Mouse (Mus musculus) CH12.LX (cell line): ENCODE measurements around the gene Mdm1. TPM values are rescaled to one million over a fixed set of nuclear protein-coding genes. Genes with fewer than 3 reads are reported as not detected.

ENCODE experiments used
- DNase-seq: peaks from one replicate; pipeline ENCODE4 v3.0.0-alpha.2; 2013; ENCODE audit errors: extremely low read depth
- H3K27ac ChIP-seq: 2 replicates; pipeline ENCODE4 v1.5.1; 2012; ENCODE audit warnings: low read depth, mild to moderate bottlenecking, control low read depth, moderate library complexity; ENCODE audit not compliant: insufficient read depth
- H3K27me3 ChIP-seq: replicated peaks from 2 replicates; pipeline ENCODE3; 2012; ENCODE audit warnings: inconsistent platforms
- H3K36me3 ChIP-seq, 2 experiments: replicated peaks in 1 of 2; 2 replicates each; pipeline versions ENCODE3 to v1.6.1; 2012; ENCODE audit warnings: inconsistent platforms in 1 of 2, low read length in 1 of 2, mild to moderate bottlenecking in 1 of 2, mixed read lengths in 1 of 2, moderate library complexity in 1 of 2; ENCODE audit not compliant: control insufficient read depth in 1 of 2, insufficient read depth in 1 of 2
- H3K4me1 ChIP-seq, 2 experiments: 2 replicates each; pipeline ENCODE4 v1.6.1; 2012; ENCODE audit warnings: inconsistent platforms in 1 of 2, moderate library complexity in 1 of 2; ENCODE audit not compliant: insufficient read depth in 2 of 2, control insufficient read depth in 1 of 2
- H3K4me2 ChIP-seq: 2 replicates; pipeline ENCODE4 v1.6.1; 2012; ENCODE audit warnings: low read depth, mild to moderate bottlenecking, control low read depth; ENCODE audit not compliant: poor library complexity, insufficient read depth, severe bottlenecking
- H3K4me3 ChIP-seq, 3 experiments: fragments of 150-350 bp in 1 of 3; sonication (generic) in 1 of 3; replicated peaks in 1 of 3; 2 replicates each; pipeline versions ENCODE3 to v1.5.1; 2011 to 2012; ENCODE audit warnings: low read depth in 2 of 3, low read length in 2 of 3, mild to moderate bottlenecking in 2 of 3, moderate library complexity in 2 of 3, control low read depth in 1 of 3, improper control_type of control experiment in 1 of 3, inconsistent platforms in 1 of 3, mixed read lengths in 1 of 3; ENCODE audit not compliant: poor library complexity in 1 of 3
- H3K79me2 ChIP-seq: replicated peaks from 2 replicates; pipeline ENCODE4 v1.6.1; 2012; ENCODE audit warnings: mild to moderate bottlenecking, moderate library complexity; ENCODE audit not compliant: control insufficient read depth, poor library complexity, insufficient read depth, severe bottlenecking; ENCODE audit errors: extremely low read depth
- H3K9ac ChIP-seq: 2 replicates; pipeline ENCODE4 v1.6.1; 2012; ENCODE audit warnings: low read depth, mild to moderate bottlenecking, control low read depth, moderate library complexity; ENCODE audit not compliant: insufficient read depth
- H3K9me3 ChIP-seq: replicated peaks from 2 replicates; pipeline ENCODE3; 2012; ENCODE audit warnings: low read length, inconsistent platforms, mixed read lengths
- E2F4 ChIP-seq: IDR thresholded peaks from 2 replicates; pipeline ENCODE4 v1.6.1; 2011; ENCODE audit warnings: low read depth, low read length, improper control_type of control experiment; ENCODE audit not compliant: insufficient replicate concordance
- ELF1 ChIP-seq: IDR thresholded peaks from 2 replicates; pipeline ENCODE4 v1.6.1; 2014; ENCODE audit warnings: low read depth, mild to moderate bottlenecking, inconsistent platforms, low read length, improper control_type of control experiment
- EP300 ChIP-seq: IDR thresholded peaks from 2 replicates; pipeline ENCODE4 v1.6.1; 2011; ENCODE audit warnings: low read length, improper control_type of control experiment
- ETS1 ChIP-seq: conservative IDR thresholded peaks from 2 replicates; pipeline ENCODE4 v1.6.1; 2012; ENCODE audit warnings: low read depth, mild to moderate bottlenecking, inconsistent platforms, low read length, improper control_type of control experiment, moderate library complexity
- HCFC1 ChIP-seq: IDR thresholded peaks from 2 replicates; pipeline ENCODE4 v1.6.1; 2012; ENCODE audit warnings: low read depth, mild to moderate bottlenecking, inconsistent platforms, low read length, improper control_type of control experiment
- JUND ChIP-seq: conservative IDR thresholded peaks from 2 replicates; pipeline ENCODE4 v1.6.1; 2011; ENCODE audit warnings: low read depth, low read length, improper control_type of control experiment
- KAT2A ChIP-seq: IDR thresholded peaks from 2 replicates; pipeline ENCODE4 v1.6.1; 2012; ENCODE audit warnings: low read length, improper control_type of control experiment, inconsistent platforms; ENCODE audit not compliant: insufficient replicate concordance
- MAFK ChIP-seq: IDR thresholded peaks from 2 replicates; pipeline ENCODE4 v1.6.1; 2011; ENCODE audit warnings: low read length, improper control_type of control experiment; ENCODE audit not compliant: insufficient replicate concordance
- MAX ChIP-seq: IDR thresholded peaks from 2 replicates; pipeline ENCODE4 v1.6.1; 2011; ENCODE audit warnings: low read length, improper control_type of control experiment
- MEF2A ChIP-seq: IDR thresholded peaks from 2 replicates; pipeline ENCODE4 v1.6.1; 2014; ENCODE audit warnings: low read depth, mild to moderate bottlenecking, inconsistent platforms, low read length, improper control_type of control experiment, borderline replicate concordance
- MYC ChIP-seq: IDR thresholded peaks from 2 replicates; pipeline ENCODE4 v1.6.1; 2011; ENCODE audit warnings: low read depth, mild to moderate bottlenecking, improper control_type of control experiment, low read length
- NRF1 ChIP-seq: IDR thresholded peaks from 2 replicates; pipeline ENCODE4 v1.6.1; 2014; ENCODE audit warnings: low read depth, mild to moderate bottlenecking, inconsistent platforms, low read length, improper control_type of control experiment, moderate library complexity
- PAX5 ChIP-seq: IDR thresholded peaks from 2 replicates; pipeline ENCODE4 v1.6.1; 2012; ENCODE audit warnings: low read length, inconsistent platforms, mixed read lengths
- POLR2A ChIP-seq: IDR thresholded peaks from 2 replicates; pipeline ENCODE4 v1.6.1; 2011; ENCODE audit warnings: low read depth, mild to moderate bottlenecking, improper control_type of control experiment, low read length
- RAD21 ChIP-seq: IDR thresholded peaks from 2 replicates; pipeline ENCODE4 v1.6.1; 2011; ENCODE audit warnings: low read depth, mild to moderate bottlenecking, low read length, improper control_type of control experiment, moderate library complexity
- RCOR1 ChIP-seq: conservative IDR thresholded peaks from 2 replicates; pipeline ENCODE4 v1.6.1; 2012; ENCODE audit warnings: low read depth, mild to moderate bottlenecking, inconsistent platforms, low read length, improper control_type of control experiment
- TBP ChIP-seq: conservative IDR thresholded peaks from 2 replicates; pipeline ENCODE4 v1.6.1; 2011; ENCODE audit warnings: low read depth, low read length, improper control_type of control experiment
- TCF12 ChIP-seq: IDR thresholded peaks from 2 replicates; pipeline ENCODE4 v1.6.1; 2014; ENCODE audit warnings: low read depth, mild to moderate bottlenecking, inconsistent platforms, low read length, improper control_type of control experiment
- USF1 ChIP-seq: IDR thresholded peaks from 2 replicates; pipeline ENCODE4 v1.6.1; 2014; ENCODE audit warnings: low read depth, mild to moderate bottlenecking, inconsistent platforms, low read length, improper control_type of control experiment
- USF2 ChIP-seq: conservative IDR thresholded peaks from 2 replicates; pipeline ENCODE4 v1.6.1; 2011; ENCODE audit warnings: low read depth, low read length, improper control_type of control experiment
- ZMIZ1 ChIP-seq: IDR thresholded peaks from 2 replicates; pipeline ENCODE4 v1.6.1; 2012; ENCODE audit warnings: low read depth, mild to moderate bottlenecking, inconsistent platforms, low read length, improper control_type of control experiment
- ZNF384 ChIP-seq: IDR thresholded peaks from 2 replicates; pipeline ENCODE4 v1.6.1; 2012; ENCODE audit warnings: low read depth, low read length, improper control_type of control experiment, inconsistent platforms
- dilution Hi-C: fragments of 300-500 bp; cut with MboI; formaldehyde crosslinking; loops from 2 replicates; pipeline ENCODE4 v1.14.3; 2020; ENCODE audit warnings: low sequenced_read_pairs; ENCODE audit not compliant: extremely low pct_unique_long_range_greater_than_20kb, extremely low pct_ligation_motif_present
- in situ Hi-C: fragments of 300-500 bp; cut with MboI; formaldehyde crosslinking; loops from 3 replicates; pipeline ENCODE4 v1.14.3; 2019; ENCODE audit warnings: low sequenced_read_pairs, low pct_ligation_motif_present, low pct_unique_long_range_greater_than_20kb, mixed read lengths
- polyA plus RNA-seq: library from polyadenylated mRNA; unstranded; fragments of >175 nt; gene quantifications from 2 replicates; pipeline ENCODE4 v1.2.1, GENCODE M21; 2012; ENCODE audit warnings: low read depth; ENCODE audit not compliant: insufficient read length
- total RNA-seq, 2 experiments: library from RNA; depleted of rRNA; stranded (reverse); fragments of 300-350 nt in 1 of 2; fragments of >200 nt in 1 of 2; gene quantifications; 2 replicates each; pipeline ENCODE4 v1.2.3; 2012 to 2014

Gene Mdm1
- total and polyA plus RNA-seq, 3 experiments = 6.8 to 10.4 (median 9.7) TPM

DNA sequence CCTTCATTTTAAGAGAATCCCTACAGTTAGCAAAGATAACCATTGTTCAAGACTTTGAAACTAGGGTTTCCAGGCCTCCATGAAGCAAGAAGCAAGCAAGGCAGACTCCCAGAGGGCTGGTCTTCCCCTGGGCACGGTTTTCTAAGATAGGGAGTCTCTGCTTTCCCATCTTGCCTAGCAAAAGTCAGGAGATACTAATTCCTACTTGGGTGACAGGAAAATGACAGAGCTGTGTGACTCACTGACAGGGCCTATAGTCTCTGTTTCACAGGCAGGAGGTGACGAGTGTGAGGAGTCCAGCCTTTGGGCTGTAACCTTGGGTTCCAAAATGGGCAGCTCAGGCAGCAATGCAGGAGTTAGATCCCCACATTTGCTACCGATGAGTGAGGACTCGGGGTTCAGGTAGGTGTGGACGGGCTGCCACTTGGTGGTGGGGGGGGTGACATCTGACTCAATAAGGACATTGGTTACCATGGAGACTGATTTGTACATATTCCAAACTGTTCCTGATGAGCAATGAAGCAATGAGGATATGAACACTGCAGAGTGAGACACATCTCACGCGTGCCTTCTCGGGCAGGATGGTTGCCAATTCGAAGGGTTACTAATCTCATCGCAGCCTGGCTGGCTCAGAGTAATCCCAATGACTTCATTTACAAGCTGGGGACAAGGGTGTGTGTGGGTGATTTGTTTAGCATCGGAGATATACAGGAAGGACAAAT is 19.0 kb upstream of the Mdm1 start:
- dilution Hi-C loops (no loop called here), in situ Hi-C loops (loop anchor here (25.0 kb wide), 1 partner anchor 285 kb away; the partner anchor contains the start of gene Rap1b)
- TF ChIP-seq ELF1 = no peak
- no peak for TF ChIP-seq POLR2A
- no peak for TF ChIP-seq NRF1
- TF ChIP-seq MAX = no peak
- TF ChIP-seq JUND = no peak
- no peak for TF ChIP-seq EP300
- TF ChIP-seq ZMIZ1 = no peak
- TF ChIP-seq HCFC1 = no peak
- TF ChIP-seq USF2 = no peak
- no peak for TF ChIP-seq USF1
- TF ChIP-seq PAX5 = no peak
- no peak for TF ChIP-seq TCF12
- no peak for TF ChIP-seq ZNF384
- no peak for TF ChIP-seq ETS1
- Histone ChIP-seq H3K36me3 (no peaks in the 10 kb centered on the region), H3K4me3 (no peak overlapping the region), H3K79me2 (no peaks in the 10 kb centered on the region), H3K9ac (no peak overlapping the region), H3K9me3 (no peaks in the 10 kb centered on the region), H3K4me2 (no peak overlapping the region), H3K27me3 (no peaks in the 10 kb centered on the region), H3K27ac (no peak overlapping the region), H3K4me1 (peaks cover 2 to 6% of the 10 kb centered on the region in 2 experiments; a peak in 1 of 4 replicates)
- DNase-seq = no peak

DNA sequence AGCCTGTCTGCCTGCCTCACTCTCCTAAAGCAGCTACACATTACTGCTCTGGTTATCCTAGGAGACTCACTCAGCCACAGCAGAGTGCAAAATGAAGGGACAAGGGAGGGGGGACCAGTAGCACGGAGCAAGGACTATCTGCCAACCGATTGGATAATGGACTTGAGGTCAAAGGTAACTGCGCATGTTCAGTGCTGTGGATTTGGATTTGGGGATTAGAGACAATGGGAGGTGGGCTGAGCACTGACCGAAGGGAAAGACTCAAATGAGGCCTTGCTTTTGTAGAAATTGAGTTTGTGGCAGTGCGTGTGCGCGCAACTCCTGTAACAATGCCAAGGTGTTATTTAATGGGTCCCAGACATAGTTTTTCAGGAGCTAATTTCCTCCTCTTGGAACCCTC is 16.4 kb upstream of the Mdm1 start:
- dilution Hi-C loops (no loop called here), in situ Hi-C loops (no loop called here)
- H3K4me2 ChIP-seq = no peak overlapping the region
- H3K4me3 ChIP-seq = no peak overlapping the region
- peaks cover 2 to 6% of the 10 kb centered on the region in 2 experiments; a peak in 1 of 4 replicates for H3K4me1 ChIP-seq
- no peak overlapping the region for H3K9ac ChIP-seq
- DNase-seq = no peak
- no peaks in the 10 kb centered on the region for H3K79me2 ChIP-seq
- H3K9me3 ChIP-seq = no peaks in the 10 kb centered on the region
- no peak overlapping the region for H3K27ac ChIP-seq
- no peaks in the 10 kb centered on the region for H3K27me3 ChIP-seq
- no peaks in the 10 kb centered on the region for H3K36me3 ChIP-seq
- TF ChIP-seq MAFK (no peak), KAT2A (no peak), MYC (no peak), E2F4 (no peak), RAD21 (no peak), POLR2A (no peak), MEF2A (no peak), USF1 (no peak), ZNF384 (no peak), RCOR1 (no peak), TBP (no peak), MAX (no peak), ETS1 (no peak)
